Mouse (Mus musculus): ENCODE results near the gene Emcn.
A peak's percentile ranks its signal among the peaks of the same experiment; 100 is the strongest.

Emcn gene

GRCm38 (mm10) chr3:137415451-137416086 lies 74.7 kb downstream of the Emcn start:
- DNase-seq (ENCODE audit: low spot score): no peak

- DNase-seq (ENCODE audit: low spot score): peak; percentile 41
Measured at GRCm38 (mm10) chr3:137418636-137419035, 77.8 kb downstream of the Emcn start.

- no peak for DNase-seq (ENCODE audit: low spot score)
Measured at GRCm38 (mm10) chr3:137429516-137429915, 88.6 kb downstream of the Emcn start.

- no peak for DNase-seq (ENCODE audit: low spot score)
Measured at GRCm38 (mm10) chr3:137464902-137465629, 124.2 kb downstream of the Emcn start.

GRCm38 (mm10) chr3:137465953-137466352 lies 125.1 kb downstream of the Emcn start:
- no peak for DNase-seq (ENCODE audit: low spot score)

GRCm38 (mm10) chr3:137466766-137467165 lies 125.9 kb downstream of the Emcn start:
- no peak for DNase-seq (ENCODE audit: low spot score)

- no peak for DNase-seq (ENCODE audit: low spot score)
Measured at GRCm38 (mm10) chr3:137467386-137467785, 126.5 kb downstream of the Emcn start.

GRCm38 (mm10) chr3:137472145-137472544 lies 131.3 kb downstream of the Emcn start:
- no peak for DNase-seq (ENCODE audit: low spot score)

GRCm38 (mm10) chr3:137479761-137480339 lies 139.0 kb downstream of the Emcn start:
- DNase-seq (ENCODE audit: low spot score): peak; percentile 6

GRCm38 (mm10) chr3:137481157-137481556 lies 140.3 kb downstream of the Emcn start:
- DNase-seq (ENCODE audit: low spot score): no peak
